Mouse (Mus musculus): ENCODE measurements around the gene Cyp2a12. TPM values are rescaled to one million over a fixed set of nuclear protein-coding genes. Genes with fewer than 3 reads are reported as not detected.
"Not testable (repeated sequence)": the region's sequence is repeated elsewhere in the genome, so short reads cannot be mapped to it uniquely, and the experiment has no call there.

The Cyp2a12 gene
- polyA plus RNA-seq (2015; fragmentation: Nextera tagmentation; extraction: Ambion mirVana), result not detected in 2 replicates

- WGBS, result 81% methylated on average over 2 of the region's 2 CpGs
These were observed at the start of gene Cyp2a12 for GRCm38 (mm10) chr7:27028789-27029188. Cyp2a12 (plus strand) TSS chr7:27029081.

GRCm38 (mm10) chr7:26981464-26981863, 47.4 kb upstream of the Cyp2a12 start:
- H3K36me3 ChIP-seq; ATAC-seq (ENCODE audit: insufficient number of reproducible peaks, low FRiP score, low TSS enrichment, low read depth); H3K4me3 ChIP-seq (replicated peaks); H3K27me3 ChIP-seq; H3K9me3 ChIP-seq (replicated peaks); H3K4me1 ChIP-seq; H3K9ac ChIP-seq; H3K27ac ChIP-seq (replicated peaks); H3K4me2 ChIP-seq (replicated peaks): not testable (repeated sequence)
- 67% methylated on average over 2 of the region's 2 CpGs for WGBS

More at GRCm38 (mm10) chr7:27028789-27029188, at the start of gene Cyp2a12:
- Histone ChIP-seq H3K4me3 (replicated peaks) (no peak within 1 kb of the TSS), H3K27me3 (no peaks in the 10 kb centered on the region), H3K9ac (no peak within 1 kb of the TSS), H3K9me3 (replicated peaks) (no peaks in the 10 kb centered on the region), H3K27ac (replicated peaks) (no peak within 1 kb of the TSS), H3K4me2 (replicated peaks) (no peak within 1 kb of the TSS), H3K4me1 (no peaks in the 10 kb centered on the region), H3K36me3 (no peaks in the 10 kb centered on the region)
- no peak for ATAC-seq (ENCODE audit: insufficient number of reproducible peaks, low FRiP score, low TSS enrichment, low read depth)

- 69% methylated on average over 1 of the region's 1 CpGs for WGBS
- not testable (repeated sequence) for H3K4me3 ChIP-seq (replicated peaks); H3K36me3 ChIP-seq; ATAC-seq (ENCODE audit: insufficient number of reproducible peaks, low FRiP score, low TSS enrichment, low read depth); H3K9ac ChIP-seq; H3K9me3 ChIP-seq (replicated peaks); H3K4me2 ChIP-seq (replicated peaks); H3K27me3 ChIP-seq; H3K27ac ChIP-seq (replicated peaks); H3K4me1 ChIP-seq
These were observed 46.9 kb upstream of the Cyp2a12 start for GRCm38 (mm10) chr7:26981937-26982336.

GRCm38 (mm10) chr7:26982551-26982950, 46.3 kb upstream of the Cyp2a12 start:
- 8% methylated on average over 1 of the region's 1 CpGs for WGBS
- H3K4me1 ChIP-seq, result no peaks in the 10 kb centered on the region
- H3K4me3 ChIP-seq (replicated peaks), result no peak overlapping the region
- no peak overlapping the region for H3K27ac ChIP-seq (replicated peaks)
- no peak overlapping the region for H3K4me2 ChIP-seq (replicated peaks)
- no peak for ATAC-seq (ENCODE audit: insufficient number of reproducible peaks, low FRiP score, low TSS enrichment, low read depth)
- H3K36me3 ChIP-seq, result no peaks in the 10 kb centered on the region
- no peaks in the 10 kb centered on the region for H3K27me3 ChIP-seq
- H3K9ac ChIP-seq, result no peak overlapping the region
- H3K9me3 ChIP-seq (replicated peaks), result no peaks in the 10 kb centered on the region

GRCm38 (mm10) chr7:26983151-26983550, 45.7 kb upstream of the Cyp2a12 start:
- not testable (repeated sequence) for ATAC-seq (ENCODE audit: insufficient number of reproducible peaks, low FRiP score, low TSS enrichment, low read depth); H3K27me3 ChIP-seq
- WGBS, result 16% methylated on average over 1 of the region's 1 CpGs

GRCm38 (mm10) chr7:27026581-27026980, 2.3 kb upstream of the Cyp2a12 start:
- not testable (repeated sequence) for H3K4me2 ChIP-seq (replicated peaks); H3K9ac ChIP-seq; H3K4me1 ChIP-seq; ATAC-seq (ENCODE audit: insufficient number of reproducible peaks, low FRiP score, low TSS enrichment, low read depth); H3K9me3 ChIP-seq (replicated peaks); H3K4me3 ChIP-seq (replicated peaks); H3K36me3 ChIP-seq; H3K27me3 ChIP-seq; H3K27ac ChIP-seq (replicated peaks)

More at GRCm38 (mm10) chr7:26983151-26983550, 45.7 kb upstream of the Cyp2a12 start:
- not testable (repeated sequence) for H3K36me3 ChIP-seq; H3K4me1 ChIP-seq; H3K9ac ChIP-seq; H3K4me2 ChIP-seq (replicated peaks); H3K4me3 ChIP-seq (replicated peaks); H3K9me3 ChIP-seq (replicated peaks); H3K27ac ChIP-seq (replicated peaks)

- H3K27me3 ChIP-seq; H3K4me3 ChIP-seq (replicated peaks); H3K4me2 ChIP-seq (replicated peaks); H3K9ac ChIP-seq; H3K27ac ChIP-seq (replicated peaks); H3K4me1 ChIP-seq; ATAC-seq (ENCODE audit: insufficient number of reproducible peaks, low FRiP score, low TSS enrichment, low read depth); H3K9me3 ChIP-seq (replicated peaks); H3K36me3 ChIP-seq: not testable (repeated sequence)
- 59% methylated on average over 1 of the region's 1 CpGs for WGBS
These were observed 20.0 kb downstream of the Cyp2a12 start for GRCm38 (mm10) chr7:27048886-27049285.

GRCm38 (mm10) chr7:27059333-27059732, 30.5 kb downstream of the Cyp2a12 start:
- not testable (repeated sequence) for H3K4me2 ChIP-seq (replicated peaks); H3K9me3 ChIP-seq (replicated peaks); H3K27me3 ChIP-seq; H3K4me3 ChIP-seq (replicated peaks); ATAC-seq (ENCODE audit: insufficient number of reproducible peaks, low FRiP score, low TSS enrichment, low read depth); H3K36me3 ChIP-seq; H3K9ac ChIP-seq; H3K27ac ChIP-seq (replicated peaks); H3K4me1 ChIP-seq
- 84% methylated on average over 2 of the region's 2 CpGs for WGBS

GRCm38 (mm10) chr7:27059896-27060295, 31.0 kb downstream of the Cyp2a12 start:
- not testable (repeated sequence) for H3K4me1 ChIP-seq; H3K4me3 ChIP-seq (replicated peaks); H3K9me3 ChIP-seq (replicated peaks); H3K9ac ChIP-seq; ATAC-seq (ENCODE audit: insufficient number of reproducible peaks, low FRiP score, low TSS enrichment, low read depth); H3K36me3 ChIP-seq; H3K4me2 ChIP-seq (replicated peaks); H3K27ac ChIP-seq (replicated peaks); H3K27me3 ChIP-seq

- H3K4me1 ChIP-seq, result no peaks in the 10 kb centered on the region
- 64% methylated on average over 1 of the region's 1 CpGs for WGBS
- H3K4me3 ChIP-seq (replicated peaks), result no peak overlapping the region
- H3K4me2 ChIP-seq (replicated peaks), result no peak overlapping the region
- no peaks in the 10 kb centered on the region for H3K27me3 ChIP-seq
- H3K27ac ChIP-seq (replicated peaks), result no peak overlapping the region
- no peaks in the 10 kb centered on the region for H3K36me3 ChIP-seq
- ATAC-seq (ENCODE audit: insufficient number of reproducible peaks, low FRiP score, low TSS enrichment, low read depth), result no peak
- no peak overlapping the region for H3K9ac ChIP-seq
- H3K9me3 ChIP-seq (replicated peaks), result no peaks in the 10 kb centered on the region
These were observed 49.8 kb downstream of the Cyp2a12 start for GRCm38 (mm10) chr7:27078641-27079040.

GRCm38 (mm10) chr7:27081625-27082024, 52.7 kb downstream of the Cyp2a12 start:
- Histone ChIP-seq H3K4me3 (replicated peaks) (no peak overlapping the region), H3K4me2 (replicated peaks) (no peak overlapping the region), H3K4me1 (no peaks in the 10 kb centered on the region), H3K9me3 (replicated peaks) (no peaks in the 10 kb centered on the region), H3K27ac (replicated peaks) (no peak overlapping the region), H3K9ac (no peak overlapping the region), H3K36me3 (no peaks in the 10 kb centered on the region), H3K27me3 (no peaks in the 10 kb centered on the region)
- no peak for ATAC-seq (ENCODE audit: insufficient number of reproducible peaks, low FRiP score, low TSS enrichment, low read depth)
- WGBS, result 49% methylated on average over 2 of the region's 2 CpGs

All from embryonic facial prominence, embryonic 15.5 days (tissue).